Mouse (Mus musculus) megakaryocyte, embryonic 14.5 days (primary cell): ENCODE data around the gene Scg5. TPM values are rescaled to one million over a fixed set of nuclear protein-coding genes. Genes with fewer than 3 reads are reported as not detected.

ENCODE experiments used
- H3K27me3 ChIP-seq: replicated peaks from 2 replicates; pipeline ENCODE3; 2012; ENCODE audit warnings: inconsistent platforms
- H3K36me3 ChIP-seq: replicated peaks from 2 replicates; pipeline ENCODE3; 2012; ENCODE audit warnings: low read length, inconsistent platforms, mixed read lengths
- H3K4me1 ChIP-seq: 2 replicates; pipeline ENCODE4 v1.6.1; 2012; ENCODE audit warnings: inconsistent platforms
- H3K4me3 ChIP-seq: replicated peaks from 2 replicates; pipeline ENCODE3; 2012; ENCODE audit warnings: moderate library complexity, mild to moderate bottlenecking, inconsistent platforms
- H3K9me3 ChIP-seq: 2 replicates; pipeline ENCODE4 v1.6.1; 2012; ENCODE audit warnings: inconsistent platforms
- FLI1 ChIP-seq: IDR thresholded peaks from 2 replicates; pipeline ENCODE4 v1.6.1; 2012; ENCODE audit warnings: low read length, inconsistent platforms, mixed read lengths
- GATA1 ChIP-seq: IDR thresholded peaks from 3 replicates; pipeline ENCODE4 v1.6.1; 2012; ENCODE audit warnings: mixed read lengths, low read length, inconsistent platforms, borderline replicate concordance
- polyA plus RNA-seq: library from polyadenylated mRNA; stranded (reverse); fragments of >175 nt; gene quantifications from 2 replicates; pipeline ENCODE4 v1.2.3, GENCODE M21; 2012; ENCODE audit warnings: low replicate concordance; ENCODE audit not compliant: insufficient read depth

Gene Scg5
- polyA plus RNA-seq, 1 experiment: not detected

- H3K36me3 ChIP-seq: no peaks in the 10 kb centered on the region
- peaks cover 3% of the 10 kb centered on the region; the same call in 1 of the 2 replicates for H3K4me1 ChIP-seq
- no peaks in the 10 kb centered on the region for H3K27me3 ChIP-seq
- no peak overlapping the region for H3K4me3 ChIP-seq
- H3K9me3 ChIP-seq: no peaks in the 10 kb centered on the region
- TF ChIP-seq FLI1 (no peak), GATA1 (no peak)
Observed at GRCm38 (mm10) chr2:113806851-113807577, 21.9 kb downstream of the Scg5 start.

GRCm38 (mm10) chr2:113805765-113806164 lies 23.2 kb downstream of the Scg5 start:
- H3K4me3 ChIP-seq: no peak overlapping the region
- H3K36me3 ChIP-seq: no peaks in the 10 kb centered on the region
- H3K9me3 ChIP-seq: no peaks in the 10 kb centered on the region
- H3K4me1 ChIP-seq: peaks cover 3% of the 10 kb centered on the region; the same call in 1 of the 2 replicates
- no peaks in the 10 kb centered on the region for H3K27me3 ChIP-seq
- TF ChIP-seq FLI1: no peak
- no peak for TF ChIP-seq GATA1

- TF ChIP-seq GATA1 (no peak), FLI1 (no peak)
- no peak overlapping the region for H3K4me3 ChIP-seq
- no peaks in the 10 kb centered on the region for H3K9me3 ChIP-seq
- no peaks in the 10 kb centered on the region for H3K27me3 ChIP-seq
- no peaks in the 10 kb centered on the region for H3K36me3 ChIP-seq
- peaks cover 2% of the 10 kb centered on the region; the same call in 1 of the 2 replicates for H3K4me1 ChIP-seq
Observed at GRCm38 (mm10) chr2:113803753-113804152, 25.2 kb downstream of the Scg5 start.

GRCm38 (mm10) chr2:113800846-113801245 lies 28.1 kb downstream of the Scg5 start:
- no peak overlapping the region for H3K4me3 ChIP-seq
- no peaks in the 10 kb centered on the region for H3K27me3 ChIP-seq
- TF ChIP-seq FLI1 (no peak), GATA1 (no peak)
- no peaks in the 10 kb centered on the region for H3K36me3 ChIP-seq
- H3K9me3 ChIP-seq: no peaks in the 10 kb centered on the region
- H3K4me1 ChIP-seq: no peaks in the 10 kb centered on the region

GRCm38 (mm10) chr2:113798605-113799004 lies 30.3 kb downstream of the Scg5 start:
- Histone ChIP-seq H3K4me1 (no peaks in the 10 kb centered on the region), H3K9me3 (no peaks in the 10 kb centered on the region), H3K36me3 (no peaks in the 10 kb centered on the region), H3K4me3 (no peak overlapping the region), H3K27me3 (no peaks in the 10 kb centered on the region)
- TF ChIP-seq FLI1 (no peak), GATA1 (no peak)

- Histone ChIP-seq H3K4me3 (no peak overlapping the region), H3K27me3 (no peaks in the 10 kb centered on the region), H3K4me1 (peaks cover 5% of the 10 kb centered on the region; the same call in 1 of the 2 replicates), H3K36me3 (no peaks in the 10 kb centered on the region), H3K9me3 (no peaks in the 10 kb centered on the region)
- no peak for TF ChIP-seq GATA1
Observed at GRCm38 (mm10) chr2:113795186-113795585, 33.7 kb downstream of the Scg5 start.

- Histone ChIP-seq H3K27me3 (no peaks in the 10 kb centered on the region), H3K9me3 (no peaks in the 10 kb centered on the region), H3K4me1 (peaks cover 5% of the 10 kb centered on the region; the same call in 1 of the 2 replicates), H3K36me3 (no peaks in the 10 kb centered on the region), H3K4me3 (no peak overlapping the region)
- no peak for TF ChIP-seq FLI1
- no peak for TF ChIP-seq GATA1
Observed at GRCm38 (mm10) chr2:113793521-113793920, 35.4 kb downstream of the Scg5 start.

GRCm38 (mm10) chr2:113788821-113789387 lies 40.0 kb downstream of the Scg5 start:
- Histone ChIP-seq H3K36me3 (no peaks in the 10 kb centered on the region), H3K27me3 (peaks cover 2% of the 10 kb centered on the region), H3K9me3 (no peaks in the 10 kb centered on the region), H3K4me3 (no peak overlapping the region), H3K4me1 (peaks cover 5% of the 10 kb centered on the region; the same call in 1 of the 2 replicates)
- no peak for TF ChIP-seq FLI1
- TF ChIP-seq GATA1: no peak

- Histone ChIP-seq H3K9me3 (no peaks in the 10 kb centered on the region), H3K27me3 (peaks cover 2% of the 10 kb centered on the region), H3K36me3 (no peaks in the 10 kb centered on the region), H3K4me1 (peaks cover 5% of the 10 kb centered on the region; the same call in 1 of the 2 replicates), H3K4me3 (no peak overlapping the region)
- no peak for TF ChIP-seq GATA1
- TF ChIP-seq FLI1: no peak
Observed at GRCm38 (mm10) chr2:113787882-113788281, 41.0 kb downstream of the Scg5 start.

- H3K36me3 ChIP-seq: no peaks in the 10 kb centered on the region
- H3K27me3 ChIP-seq: peaks cover 2% of the 10 kb centered on the region
- no peak overlapping the region for H3K4me3 ChIP-seq
- no peaks in the 10 kb centered on the region for H3K4me1 ChIP-seq
- H3K9me3 ChIP-seq: no peaks in the 10 kb centered on the region
- TF ChIP-seq GATA1 (no peak), FLI1 (no peak)
Observed at GRCm38 (mm10) chr2:113784851-113785250, 44.1 kb downstream of the Scg5 start.

- no peak for TF ChIP-seq FLI1
- TF ChIP-seq GATA1: no peak
- Histone ChIP-seq H3K4me3 (no peak overlapping the region), H3K36me3 (no peaks in the 10 kb centered on the region)
Observed at GRCm38 (mm10) chr2:113781521-113781920, 47.4 kb downstream of the Scg5 start.

More at GRCm38 (mm10) chr2:113781521-113781920, 47.4 kb downstream of the Scg5 start:
- no peaks in the 10 kb centered on the region for H3K27me3 ChIP-seq
- no peaks in the 10 kb centered on the region for H3K9me3 ChIP-seq
- H3K4me1 ChIP-seq: no peaks in the 10 kb centered on the region
